26 mouse cellular contexts compared by ENCODE assay signal in genomic region chr5:105055279-105055678, GRCm38 (mm10).
"Had no signal": no experiment of that assay in that cellular context is flagged by ENCODE, and none has a peak within 500 bp of the region (broad histone marks: within the 10 kb centered on the region; RNA-seq: fewer than 3 reads in every experiment).

No protein-coding gene starts in this region.

- H3K9ac ChIP-seq: heart, embryonic 12.5 days; hindbrain, embryonic 12.5 days; hindbrain, embryonic 14.5 days; intestine, embryonic 15.5 days; limb, embryonic 12.5 days had no signal

- H3K4me2 ChIP-seq: heart, embryonic 12.5 days; hindbrain, embryonic 12.5 days; hindbrain, embryonic 14.5 days; intestine, embryonic 15.5 days; limb, embryonic 12.5 days had no signal

- ATAC-seq: hindbrain, embryonic 16.5 days; inflammation-experienced regulatory T-cells, adult 6 months; intestine, embryonic 15.5 days; intestine, postnatal 0 days had no signal

- DNase-seq: gastrocnemius, adult 2 months; gastrocnemius, postnatal 10 days; gastrocnemius, postnatal 25 days; heart, adult 11 months; heart, adult 2 months; heart, postnatal 10 days; heart, postnatal 4 days; kidney, adult 18-20 months; kidney, adult 8-10 months; kidney, postnatal 10 days; kidney, postnatal 25 days; kidney, postnatal 4 days; liver had no signal

- H3K9me3 ChIP-seq: heart, embryonic 10.5 days; heart, embryonic 12.5 days; hindbrain, embryonic 10.5 days; hindbrain, embryonic 12.5 days; intestine, embryonic 15.5 days; limb, embryonic 10.5 days; limb, embryonic 12.5 days had no signal

- H3K4me1 ChIP-seq: heart, embryonic 10.5 days; hindbrain, embryonic 10.5 days; hindbrain, embryonic 12.5 days; intestine, embryonic 15.5 days; limb, embryonic 10.5 days; limb, embryonic 12.5 days had no signal

- H3K27ac ChIP-seq: gastrocnemius, adult 2 months; heart, adult 2 months; heart, embryonic 10.5 days; hindbrain, embryonic 10.5 days; hindbrain, embryonic 12.5 days; hindbrain, embryonic 14.5 days; intestine, embryonic 15.5 days; layer of hippocampus, adult 2 months; left cerebral cortex, adult 2 months; limb, embryonic 10.5 days; limb, embryonic 12.5 days had no signal

- H3K36me3 ChIP-seq: heart, embryonic 10.5 days; heart, embryonic 12.5 days; hindbrain, embryonic 10.5 days; hindbrain, embryonic 12.5 days; intestine, embryonic 15.5 days; limb, embryonic 10.5 days; limb, embryonic 12.5 days had no signal

- H3K4me3 ChIP-seq: gastrocnemius, adult 2 months; heart, adult 2 months; heart, embryonic 10.5 days; heart, embryonic 12.5 days; hindbrain, embryonic 10.5 days; hindbrain, embryonic 12.5 days; intestine, embryonic 15.5 days; layer of hippocampus, adult 2 months; left cerebral cortex, adult 2 months; limb, embryonic 10.5 days; limb, embryonic 12.5 days had no signal

- H3K27me3 ChIP-seq: heart, embryonic 12.5 days; hindbrain, embryonic 12.5 days; intestine, embryonic 15.5 days; limb, embryonic 12.5 days had no signal
